Mouse (Mus musculus) ES-E14 (cell line): ENCODE measurements at regions not wholly inside any gene's neighbourhood (a gene's known extent, or its start where the extent isn't known, plus 50 kb on each side); places are given as distances from the start of the nearest gene placed in this dataset.

ENCODE experiments used
- CHD2 ChIP-seq: IDR thresholded peaks from 2 replicates; pipeline ENCODE4 v1.6.1; 2014; ENCODE audit warnings: mild to moderate bottlenecking, low read depth, low read length, inconsistent platforms
- HCFC1 ChIP-seq: IDR thresholded peaks from 2 replicates; pipeline ENCODE4 v1.6.1; 2012; ENCODE audit warnings: low read length, inconsistent platforms, borderline replicate concordance; ENCODE audit not compliant: insufficient read depth
- MAFK ChIP-seq: IDR thresholded peaks from 2 replicates; pipeline ENCODE4 v1.6.1; 2014; ENCODE audit warnings: mild to moderate bottlenecking, low read depth, low read length, inconsistent platforms; ENCODE audit not compliant: insufficient read depth
- ZC3H11A ChIP-seq: IDR thresholded peaks from 2 replicates; pipeline ENCODE4 v1.6.1; 2012; ENCODE audit warnings: low read depth, mild to moderate bottlenecking, inconsistent platforms, low read length, borderline replicate concordance

GRCm38 (mm10) chr13:53596871-53597800 is 124.3 kb upstream of the Msx2 start:
- TF ChIP-seq HCFC1 (no peak), ZC3H11A (no peak), MAFK (no peak), CHD2 (no peak)
